Mouse (Mus musculus) CH12.LX (cell line): ENCODE data around the gene Ezr. TPM values are rescaled to one million over a fixed set of nuclear protein-coding genes. Genes with fewer than 3 reads are reported as not detected.

Experiments
- DNase-seq: peaks from one replicate; pipeline ENCODE4 v3.0.0-alpha.2; 2013; ENCODE audit errors: extremely low read depth
- H3K27ac ChIP-seq: 2 replicates; pipeline ENCODE4 v1.5.1; 2012; ENCODE audit warnings: low read depth, mild to moderate bottlenecking, control low read depth, moderate library complexity; ENCODE audit not compliant: insufficient read depth
- H3K27me3 ChIP-seq: replicated peaks from 2 replicates; pipeline ENCODE3; 2012; ENCODE audit warnings: inconsistent platforms
- H3K36me3 ChIP-seq, 2 experiments: replicated peaks in 1 of 2; 2 replicates each; pipeline versions ENCODE3 to v1.6.1; 2012; ENCODE audit warnings: inconsistent platforms in 1 of 2, low read length in 1 of 2, mild to moderate bottlenecking in 1 of 2, mixed read lengths in 1 of 2, moderate library complexity in 1 of 2; ENCODE audit not compliant: control insufficient read depth in 1 of 2, insufficient read depth in 1 of 2
- H3K4me1 ChIP-seq, 2 experiments: 2 replicates each; pipeline ENCODE4 v1.6.1; 2012; ENCODE audit warnings: inconsistent platforms in 1 of 2, moderate library complexity in 1 of 2; ENCODE audit not compliant: insufficient read depth in 2 of 2, control insufficient read depth in 1 of 2
- H3K4me2 ChIP-seq: 2 replicates; pipeline ENCODE4 v1.6.1; 2012; ENCODE audit warnings: low read depth, mild to moderate bottlenecking, control low read depth; ENCODE audit not compliant: poor library complexity, insufficient read depth, severe bottlenecking
- H3K4me3 ChIP-seq, 3 experiments: fragments of 150-350 bp in 1 of 3; sonication (generic) in 1 of 3; replicated peaks in 1 of 3; 2 replicates each; pipeline versions ENCODE3 to v1.5.1; 2011 to 2012; ENCODE audit warnings: low read depth in 2 of 3, low read length in 2 of 3, mild to moderate bottlenecking in 2 of 3, moderate library complexity in 2 of 3, control low read depth in 1 of 3, improper control_type of control experiment in 1 of 3, inconsistent platforms in 1 of 3, mixed read lengths in 1 of 3; ENCODE audit not compliant: poor library complexity in 1 of 3
- H3K79me2 ChIP-seq: replicated peaks from 2 replicates; pipeline ENCODE4 v1.6.1; 2012; ENCODE audit warnings: mild to moderate bottlenecking, moderate library complexity; ENCODE audit not compliant: control insufficient read depth, poor library complexity, insufficient read depth, severe bottlenecking; ENCODE audit errors: extremely low read depth
- H3K9ac ChIP-seq: 2 replicates; pipeline ENCODE4 v1.6.1; 2012; ENCODE audit warnings: low read depth, mild to moderate bottlenecking, control low read depth, moderate library complexity; ENCODE audit not compliant: insufficient read depth
- H3K9me3 ChIP-seq: replicated peaks from 2 replicates; pipeline ENCODE3; 2012; ENCODE audit warnings: low read length, inconsistent platforms, mixed read lengths
- CHD1 ChIP-seq: IDR thresholded peaks from 2 replicates; pipeline ENCODE4 v1.6.1; 2012; ENCODE audit warnings: low read depth, low read length, improper control_type of control experiment, inconsistent platforms
- CHD2 ChIP-seq: IDR thresholded peaks from 2 replicates; pipeline ENCODE4 v1.6.1; 2011; ENCODE audit warnings: low read length, improper control_type of control experiment
- ELF1 ChIP-seq: IDR thresholded peaks from 2 replicates; pipeline ENCODE4 v1.6.1; 2014; ENCODE audit warnings: low read depth, mild to moderate bottlenecking, inconsistent platforms, low read length, improper control_type of control experiment
- GABPA ChIP-seq: IDR thresholded peaks from 2 replicates; pipeline ENCODE4 v1.6.1; 2012; ENCODE audit warnings: low read depth, low read length, improper control_type of control experiment, inconsistent platforms; ENCODE audit not compliant: insufficient replicate concordance
- HCFC1 ChIP-seq: IDR thresholded peaks from 2 replicates; pipeline ENCODE4 v1.6.1; 2012; ENCODE audit warnings: low read depth, mild to moderate bottlenecking, inconsistent platforms, low read length, improper control_type of control experiment
- IRF4 ChIP-seq: IDR thresholded peaks from 2 replicates; pipeline ENCODE4 v1.6.1; 2014; ENCODE audit warnings: low read depth, mild to moderate bottlenecking, inconsistent platforms, low read length, improper control_type of control experiment
- JUND ChIP-seq: conservative IDR thresholded peaks from 2 replicates; pipeline ENCODE4 v1.6.1; 2011; ENCODE audit warnings: low read depth, low read length, improper control_type of control experiment
- KAT2A ChIP-seq: IDR thresholded peaks from 2 replicates; pipeline ENCODE4 v1.6.1; 2012; ENCODE audit warnings: low read length, improper control_type of control experiment, inconsistent platforms; ENCODE audit not compliant: insufficient replicate concordance
- MAX ChIP-seq: IDR thresholded peaks from 2 replicates; pipeline ENCODE4 v1.6.1; 2011; ENCODE audit warnings: low read length, improper control_type of control experiment
- MAZ ChIP-seq: IDR thresholded peaks from 2 replicates; pipeline ENCODE4 v1.6.1; 2012; ENCODE audit warnings: low read depth, mild to moderate bottlenecking, inconsistent platforms, low read length, improper control_type of control experiment, moderate library complexity
- MEF2A ChIP-seq: IDR thresholded peaks from 2 replicates; pipeline ENCODE4 v1.6.1; 2014; ENCODE audit warnings: low read depth, mild to moderate bottlenecking, inconsistent platforms, low read length, improper control_type of control experiment, borderline replicate concordance
- MXI1 ChIP-seq: IDR thresholded peaks from 2 replicates; pipeline ENCODE4 v1.6.1; 2011; ENCODE audit warnings: mild to moderate bottlenecking, low read depth, low read length, improper control_type of control experiment
- MYC ChIP-seq: IDR thresholded peaks from 2 replicates; pipeline ENCODE4 v1.6.1; 2011; ENCODE audit warnings: low read depth, mild to moderate bottlenecking, improper control_type of control experiment, low read length
- NRF1 ChIP-seq: IDR thresholded peaks from 2 replicates; pipeline ENCODE4 v1.6.1; 2014; ENCODE audit warnings: low read depth, mild to moderate bottlenecking, inconsistent platforms, low read length, improper control_type of control experiment, moderate library complexity
- POLR2AphosphoS2 ChIP-seq: IDR thresholded peaks from 2 replicates; pipeline ENCODE4 v1.6.1; 2011; ENCODE audit warnings: low read depth, low read length, improper control_type of control experiment
- RCOR1 ChIP-seq: conservative IDR thresholded peaks from 2 replicates; pipeline ENCODE4 v1.6.1; 2012; ENCODE audit warnings: low read depth, mild to moderate bottlenecking, inconsistent platforms, low read length, improper control_type of control experiment
- SIN3A ChIP-seq: IDR thresholded peaks from 2 replicates; pipeline ENCODE4 v1.6.1; 2012; ENCODE audit warnings: low read length, improper control_type of control experiment, inconsistent platforms
- UBTF ChIP-seq: IDR thresholded peaks from 2 replicates; pipeline ENCODE4 v1.6.1; 2012; ENCODE audit warnings: low read depth, mild to moderate bottlenecking, inconsistent platforms, low read length, improper control_type of control experiment, moderate library complexity
- ZC3H11A ChIP-seq: IDR thresholded peaks from 2 replicates; pipeline ENCODE4 v1.6.1; 2012; ENCODE audit warnings: low read depth, mild to moderate bottlenecking, inconsistent platforms, low read length, improper control_type of control experiment
- ZMIZ1 ChIP-seq: IDR thresholded peaks from 2 replicates; pipeline ENCODE4 v1.6.1; 2012; ENCODE audit warnings: low read depth, mild to moderate bottlenecking, inconsistent platforms, low read length, improper control_type of control experiment
- ZNF384 ChIP-seq: IDR thresholded peaks from 2 replicates; pipeline ENCODE4 v1.6.1; 2012; ENCODE audit warnings: low read depth, low read length, improper control_type of control experiment, inconsistent platforms
- dilution Hi-C: fragments of 300-500 bp; cut with MboI; formaldehyde crosslinking; loops from 2 replicates; pipeline ENCODE4 v1.14.3; 2020; ENCODE audit warnings: low sequenced_read_pairs; ENCODE audit not compliant: extremely low pct_unique_long_range_greater_than_20kb, extremely low pct_ligation_motif_present
- in situ Hi-C: fragments of 300-500 bp; cut with MboI; formaldehyde crosslinking; loops from 3 replicates; pipeline ENCODE4 v1.14.3; 2019; ENCODE audit warnings: low sequenced_read_pairs, low pct_ligation_motif_present, low pct_unique_long_range_greater_than_20kb, mixed read lengths
- polyA plus RNA-seq: library from polyadenylated mRNA; unstranded; fragments of >175 nt; gene quantifications from 2 replicates; pipeline ENCODE4 v1.2.1, GENCODE M21; 2012; ENCODE audit warnings: low read depth; ENCODE audit not compliant: insufficient read length
- total RNA-seq, 2 experiments: library from RNA; depleted of rRNA; stranded (reverse); fragments of 300-350 nt in 1 of 2; fragments of >200 nt in 1 of 2; gene quantifications; 2 replicates each; pipeline ENCODE4 v1.2.3; 2012 to 2014

Gene Ezr
- total and polyA plus RNA-seq, 3 experiments, result 107 to 207 (median 123) TPM

DNA sequence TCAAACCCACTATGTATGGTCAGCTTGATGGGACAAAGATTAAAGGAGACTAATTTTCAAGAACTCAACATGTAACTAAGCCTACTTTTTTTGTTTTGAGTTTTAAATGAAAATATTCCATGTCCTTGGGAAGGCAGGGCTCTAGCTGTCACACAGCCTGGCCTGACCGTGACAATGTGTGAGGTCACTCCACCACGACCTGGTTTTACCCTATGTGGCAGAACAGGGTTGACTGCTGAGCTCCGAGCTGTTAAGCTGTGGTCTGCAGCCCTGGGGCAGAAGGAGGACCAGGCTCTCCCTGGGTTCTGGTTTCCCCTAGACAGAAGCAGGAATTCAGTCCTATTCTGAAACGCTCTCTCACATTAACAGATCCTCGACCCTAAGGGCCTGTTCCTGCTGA, 14.8 kb downstream of the Ezr start:
- H3K9me3 ChIP-seq, result no peaks in the 10 kb centered on the region
- DNase-seq, result no peak
- H3K36me3 ChIP-seq, result peaks cover 19 to 86% of the 10 kb centered on the region in 2 experiments
- H3K4me1 ChIP-seq, result peaks cover 0 to 60% of the 10 kb centered on the region in 2 experiments; a peak in 3 of 4 replicates
- no peak overlapping the region for H3K4me3 ChIP-seq
- no peak overlapping the region for H3K27ac ChIP-seq
- no peak for TF ChIP-seq IRF4
- TF ChIP-seq RCOR1, result no peak
- TF ChIP-seq GABPA, result no peak
- no peak for TF ChIP-seq KAT2A
- no peak for TF ChIP-seq MYC
- TF ChIP-seq MAZ, result no peak
- no peak for TF ChIP-seq MEF2A
- TF ChIP-seq UBTF, result no peak
- TF ChIP-seq, all 38 proteins: peak for 0
- dilution Hi-C loops, result no loop called here
- Histone ChIP-seq H3K4me2 (no peak overlapping the region), H3K27me3 (no peaks in the 10 kb centered on the region), H3K79me2 (peaks cover 91% of the 10 kb centered on the region), H3K9ac (no peak overlapping the region)
- in situ Hi-C loops, result no loop called here

DNA sequence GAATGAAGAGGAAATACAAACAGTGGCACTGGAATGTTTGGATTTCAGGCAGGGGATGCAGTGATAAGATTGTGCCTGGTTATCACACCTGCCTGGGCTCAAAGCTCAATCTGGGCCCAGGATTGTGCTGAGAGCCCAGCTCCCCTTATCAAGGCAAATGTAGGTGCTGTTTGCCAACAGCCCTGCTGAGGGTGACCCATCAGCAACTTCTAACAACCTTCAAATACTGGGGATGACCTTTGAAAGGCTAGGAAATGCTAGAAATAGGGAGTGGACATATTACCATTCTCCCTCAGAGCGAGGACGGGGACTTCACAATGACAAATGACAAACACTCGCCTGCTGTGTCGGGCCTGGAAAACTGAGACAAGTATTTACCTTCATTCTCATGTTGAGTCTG, 15.8 kb downstream of the Ezr start:
- H3K27ac ChIP-seq, result no peak overlapping the region
- in situ Hi-C loops (no loop called here), dilution Hi-C loops (no loop called here)
- H3K9me3 ChIP-seq, result no peaks in the 10 kb centered on the region
- TF ChIP-seq GABPA (no peak), JUND (no peak), SIN3A (no peak), NRF1 (no peak), MAX (no peak), POLR2AphosphoS2 (no peak), ZMIZ1 (no peak), UBTF (no peak), ELF1 (no peak), ZNF384 (no peak), MXI1 (no peak), CHD1 (no peak), HCFC1 (no peak), CHD2 (no peak), ZC3H11A (no peak)
- peaks cover 0 to 60% of the 10 kb centered on the region in 2 experiments; a peak in 3 of 4 replicates for H3K4me1 ChIP-seq
- no peaks in the 10 kb centered on the region for H3K27me3 ChIP-seq
- peaks cover 19 to 83% of the 10 kb centered on the region in 2 experiments for H3K36me3 ChIP-seq
- H3K4me3 ChIP-seq, result no peak overlapping the region
- H3K9ac ChIP-seq, result no peak overlapping the region
- H3K4me2 ChIP-seq, result no peak overlapping the region
- peaks cover 91% of the 10 kb centered on the region for H3K79me2 ChIP-seq
- DNase-seq, result no peak
